Mouse (Mus musculus): ENCODE data around the gene Eqtn. TPM values are rescaled to one million over a fixed set of nuclear protein-coding genes. Genes with fewer than 3 reads are reported as not detected.
A peak's percentile ranks its signal among the peaks of the same experiment; 100 is the strongest.

The Eqtn gene
- 0.25 and 0.56 TPM in 2 replicates for polyA plus RNA-seq (2014; fragmentation: Nextera tagmentation; extraction: Ambion mirVana)

GRCm38 (mm10) chr4:94928743-94929142 lies at the start of gene Eqtn:
TSS of gene Eqtn (minus strand) at chr4:94928843.
- Histone ChIP-seq H3K9ac (no peak within 1 kb of the TSS), H3K27ac (no peak within 1 kb of the TSS), H3K4me2 (replicated peaks) (no peak within 1 kb of the TSS), H3K36me3 (replicated peaks; ENCODE audit: control insufficient read depth, insufficient read depth) (no peaks in the 10 kb centered on the region), H3K27me3 (ENCODE audit: control insufficient read depth, insufficient read depth, low read length) (no peaks in the 10 kb centered on the region), H3K4me3 (replicated peaks; ENCODE audit: low read length) (no peak within 1 kb of the TSS), H3K4me1 (replicated peaks; ENCODE audit: control insufficient read depth, insufficient read depth, low read length) (no peaks in the 10 kb centered on the region), H3K9me3 (ENCODE audit: control insufficient read depth, low read length) (no peaks in the 10 kb centered on the region)
- DNase-seq (ENCODE audit: low spot score): no peak
- ATAC-seq (ENCODE audit: low FRiP score): no peak

- Histone ChIP-seq H3K36me3 (replicated peaks; ENCODE audit: control insufficient read depth, insufficient read depth) (peaks cover 49% of the 10 kb centered on the region), H3K4me3 (replicated peaks; ENCODE audit: low read length) (no peak overlapping the region), H3K27ac (no peak overlapping the region), H3K27me3 (ENCODE audit: control insufficient read depth, insufficient read depth, low read length) (no peaks in the 10 kb centered on the region), H3K4me2 (replicated peaks) (no peak overlapping the region), H3K4me1 (replicated peaks; ENCODE audit: control insufficient read depth, insufficient read depth, low read length) (peaks cover 11% of the 10 kb centered on the region), H3K9ac (no peak overlapping the region), H3K9me3 (ENCODE audit: control insufficient read depth, low read length) (no peaks in the 10 kb centered on the region)
- no peak for DNase-seq (ENCODE audit: low spot score)
- no peak for ATAC-seq (ENCODE audit: low FRiP score)
- 90% methylated on average over 2 of the region's 2 CpGs for WGBS
These were observed 44.7 kb upstream of the Eqtn start for GRCm38 (mm10) chr4:94973321-94973720.

GRCm38 (mm10) chr4:94952773-94953172 lies 24.1 kb upstream of the Eqtn start:
- DNase-seq (ENCODE audit: low spot score): no peak
- H3K27me3 ChIP-seq (ENCODE audit: control insufficient read depth, insufficient read depth, low read length): no peaks in the 10 kb centered on the region
- H3K9me3 ChIP-seq (ENCODE audit: control insufficient read depth, low read length): no peaks in the 10 kb centered on the region
- no peak overlapping the region for H3K27ac ChIP-seq
- no peak overlapping the region for H3K9ac ChIP-seq
- no peak overlapping the region for H3K4me3 ChIP-seq (replicated peaks; ENCODE audit: low read length)
- H3K36me3 ChIP-seq (replicated peaks; ENCODE audit: control insufficient read depth, insufficient read depth): peaks cover 80% of the 10 kb centered on the region
- no peak for ATAC-seq (ENCODE audit: low FRiP score)
- 93% methylated on average over 3 of the region's 3 CpGs for WGBS
- H3K4me1 ChIP-seq (replicated peaks; ENCODE audit: control insufficient read depth, insufficient read depth, low read length): no peaks in the 10 kb centered on the region
- H3K4me2 ChIP-seq (replicated peaks): no peak overlapping the region

- H3K36me3 ChIP-seq (replicated peaks; ENCODE audit: control insufficient read depth, insufficient read depth): peaks cover 41% of the 10 kb centered on the region
- 84% methylated on average over 11 of the region's 11 CpGs for WGBS
- no peaks in the 10 kb centered on the region for H3K9me3 ChIP-seq (ENCODE audit: control insufficient read depth, low read length)
- no peak overlapping the region for H3K27ac ChIP-seq
- ATAC-seq (ENCODE audit: low FRiP score): no peak
- H3K4me2 ChIP-seq (replicated peaks): no peak overlapping the region
- H3K4me3 ChIP-seq (replicated peaks; ENCODE audit: low read length): no peak overlapping the region
- no peak for DNase-seq (ENCODE audit: low spot score)
- no peaks in the 10 kb centered on the region for H3K4me1 ChIP-seq (replicated peaks; ENCODE audit: control insufficient read depth, insufficient read depth, low read length)
- H3K27me3 ChIP-seq (ENCODE audit: control insufficient read depth, insufficient read depth, low read length): no peaks in the 10 kb centered on the region
- H3K9ac ChIP-seq: no peak overlapping the region
These were observed 12.7 kb upstream of the Eqtn start for GRCm38 (mm10) chr4:94941221-94941855.

- ATAC-seq (ENCODE audit: low FRiP score): no peak
- no peaks in the 10 kb centered on the region for H3K4me1 ChIP-seq (replicated peaks; ENCODE audit: control insufficient read depth, insufficient read depth, low read length)
- no peak overlapping the region for H3K4me3 ChIP-seq (replicated peaks; ENCODE audit: low read length)
- no peak overlapping the region for H3K27ac ChIP-seq
- H3K36me3 ChIP-seq (replicated peaks; ENCODE audit: control insufficient read depth, insufficient read depth): no peaks in the 10 kb centered on the region
- H3K9ac ChIP-seq: no peak overlapping the region
- H3K9me3 ChIP-seq (ENCODE audit: control insufficient read depth, low read length): no peaks in the 10 kb centered on the region
- H3K27me3 ChIP-seq (ENCODE audit: control insufficient read depth, insufficient read depth, low read length): no peaks in the 10 kb centered on the region
- H3K4me2 ChIP-seq (replicated peaks): no peak overlapping the region
- no peak for DNase-seq (ENCODE audit: low spot score)
- WGBS: 74% methylated on average over 3 of the region's 3 CpGs
These were observed 26.9 kb downstream of the Eqtn start for GRCm38 (mm10) chr4:94901780-94902179.

GRCm38 (mm10) chr4:94900744-94901143 lies 27.9 kb downstream of the Eqtn start:
- H3K4me1 ChIP-seq (replicated peaks; ENCODE audit: control insufficient read depth, insufficient read depth, low read length): no peaks in the 10 kb centered on the region
- 28% methylated on average over 2 of the region's 2 CpGs for WGBS
- H3K36me3 ChIP-seq (replicated peaks; ENCODE audit: control insufficient read depth, insufficient read depth): no peaks in the 10 kb centered on the region
- H3K9me3 ChIP-seq (ENCODE audit: control insufficient read depth, low read length): no peaks in the 10 kb centered on the region
- ATAC-seq (ENCODE audit: low FRiP score) (no peak), DNase-seq (ENCODE audit: low spot score) (peak; percentile 46)
- no peaks in the 10 kb centered on the region for H3K27me3 ChIP-seq (ENCODE audit: control insufficient read depth, insufficient read depth, low read length)
- H3K4me2 ChIP-seq (replicated peaks): no peak overlapping the region
- no peak overlapping the region for H3K27ac ChIP-seq
- H3K9ac ChIP-seq: no peak overlapping the region
- H3K4me3 ChIP-seq (replicated peaks; ENCODE audit: low read length): no peak overlapping the region

Other genes starting within 250 kb of the Eqtn start
- gene Tek, start 189.6 kb downstream of the Eqtn start, polyA plus RNA-seq (2014; fragmentation: Nextera tagmentation; extraction: Ambion mirVana): 11.5 and 11.6 TPM in 2 replicates
- 27.0 and 33.2 TPM in 2 replicates for gene Mysm1, start 50.3 kb upstream of the Eqtn start, polyA plus RNA-seq (2014; fragmentation: Nextera tagmentation; extraction: Ambion mirVana)
- 34.7 and 35.2 TPM in 2 replicates for gene Jun, start 123.4 kb upstream of the Eqtn start, polyA plus RNA-seq (2014; fragmentation: Nextera tagmentation; extraction: Ambion mirVana)

Measured in hindbrain, embryonic 14.5 days (tissue).